Mouse (Mus musculus): ENCODE data around the gene Prickle3. TPM values are rescaled to one million over a fixed set of nuclear protein-coding genes. Genes with fewer than 3 reads are reported as not detected.
"Not testable (repeated sequence)": the region's sequence is repeated elsewhere in the genome, so short reads cannot be mapped to it uniquely, and the experiment has no call there.

Gene Prickle3
- polyA plus RNA-seq, 1 experiment from 2014 or later = 1.1 TPM

GRCm38 (mm10) chrX:7696954-7697381 is 39.9 kb downstream of the Prickle3 start, which contains the start of gene Gpkow:
TSS of gene Gpkow (plus strand) at chrX:7697131.
- Histone ChIP-seq H3K4me3 (replicated peaks) (peak within 1 kb of the TSS; percentile 71), H3K36me3 (replicated peaks) (peaks cover 25% of the 10 kb centered on the region), H3K27me3 (no peaks in the 10 kb centered on the region), H3K4me2 (peak within 1 kb of the TSS; percentile 68), H3K9ac (peak within 1 kb of the TSS; percentile 69), H3K27ac (replicated peaks) (peak within 1 kb of the TSS; percentile 74), H3K9me3 (replicated peaks) (no peaks in the 10 kb centered on the region), H3K4me1 (replicated peaks) (peaks cover 10% of the 10 kb centered on the region)
- peak; percentile 96 for ATAC-seq (ENCODE audit: insufficient read depth)
- 12% methylated on average over 33 of the region's 33 CpGs for WGBS (ENCODE audit: insufficient replicate concordance)

- ATAC-seq (ENCODE audit: insufficient read depth) = peak; percentile 19
- Histone ChIP-seq H3K27ac (replicated peaks) (0 out of 2 replicates have a peak overlapping the region, but pooled peaks have one; percentile 24), H3K4me2 (peak overlapping the region; percentile 65), H3K4me3 (replicated peaks) (peak overlapping the region; percentile 55)
- H3K9ac ChIP-seq; H3K27me3 ChIP-seq; H3K36me3 ChIP-seq (replicated peaks); H3K4me1 ChIP-seq (replicated peaks); H3K9me3 ChIP-seq (replicated peaks): not testable (repeated sequence)
- WGBS (ENCODE audit: insufficient replicate concordance) = 15% methylated on average over 6 of the region's 12 CpGs
Measured at GRCm38 (mm10) chrX:7713764-7714134, 56.7 kb downstream of the Prickle3 start.

GRCm38 (mm10) chrX:7714135-7714899 is 57.3 kb downstream of the Prickle3 start, which contains the start of gene Wdr45:
TSS of gene Wdr45 (plus strand) at chrX:7714333.
- 0 out of 2 replicates have a peak within 1 kb of the TSS, but pooled peaks have one; percentile 29 for H3K27ac ChIP-seq (replicated peaks)
- 15% methylated on average over 43 of the region's 60 CpGs for WGBS (ENCODE audit: insufficient replicate concordance)
- H3K4me3 ChIP-seq (replicated peaks) = peak within 1 kb of the TSS; percentile 55
- H3K36me3 ChIP-seq (replicated peaks); H3K9ac ChIP-seq; H3K9me3 ChIP-seq (replicated peaks); H3K4me1 ChIP-seq (replicated peaks); H3K27me3 ChIP-seq: not testable (repeated sequence)
- ATAC-seq (ENCODE audit: insufficient read depth) = peak; percentile 93
- H3K4me2 ChIP-seq = peak within 1 kb of the TSS; percentile 65

GRCm38 (mm10) chrX:7716058-7716457 is 59.0 kb downstream of the Prickle3 start:
- ATAC-seq (ENCODE audit: insufficient read depth); H3K9ac ChIP-seq; H3K4me3 ChIP-seq (replicated peaks); H3K36me3 ChIP-seq (replicated peaks); H3K27me3 ChIP-seq; H3K4me1 ChIP-seq (replicated peaks); H3K9me3 ChIP-seq (replicated peaks); H3K4me2 ChIP-seq; H3K27ac ChIP-seq (replicated peaks): not testable (repeated sequence)
- 24% methylated on average over 1 of the region's 1 CpGs for WGBS (ENCODE audit: insufficient replicate concordance)

Other genes starting within 250 kb of the Prickle3 start
- 0.02 and 0.23 TPM in 2 replicates for gene Foxp3, start 83.6 kb upstream of the Prickle3 start, polyA plus RNA-seq (2015; fragmentation: Nextera tagmentation; extraction: Ambion mirVana)
- gene Ppp1r3f, start 83.0 kb upstream of the Prickle3 start, polyA plus RNA-seq (2015; fragmentation: Nextera tagmentation; extraction: Ambion mirVana) = 0.06 and 0.21 TPM in 2 replicates
- gene Ccdc22, start 51.7 kb upstream of the Prickle3 start, polyA plus RNA-seq (2015; fragmentation: Nextera tagmentation; extraction: Ambion mirVana) = 18.0 and 19.8 TPM in 2 replicates
- 0.07 and 0.09 TPM in 2 replicates for gene Cacna1f, start 50.2 kb upstream of the Prickle3 start, polyA plus RNA-seq (2015; fragmentation: Nextera tagmentation; extraction: Ambion mirVana)
- gene Syp, start 18.8 kb upstream of the Prickle3 start, polyA plus RNA-seq (2015; fragmentation: Nextera tagmentation; extraction: Ambion mirVana) = 0.33 and 0.36 TPM in 2 replicates
- 27.5 and 28.8 TPM in 2 replicates for gene Plp2, start 14.1 kb downstream of the Prickle3 start, polyA plus RNA-seq (2015; fragmentation: Nextera tagmentation; extraction: Ambion mirVana)
- 0.09 and 0.12 TPM in 2 replicates for gene Magix, start 24.0 kb downstream of the Prickle3 start, polyA plus RNA-seq (2015; fragmentation: Nextera tagmentation; extraction: Ambion mirVana)
- gene Gpkow, start 39.9 kb downstream of the Prickle3 start, polyA plus RNA-seq (2015; fragmentation: Nextera tagmentation; extraction: Ambion mirVana) = 13.3 and 14.1 TPM in 2 replicates
- 16.0 and 17.5 TPM in 2 replicates for gene Wdr45, start 57.1 kb downstream of the Prickle3 start, polyA plus RNA-seq (2015; fragmentation: Nextera tagmentation; extraction: Ambion mirVana)
- gene Gm45208, start 65.0 kb downstream of the Prickle3 start, polyA plus RNA-seq (2015; fragmentation: Nextera tagmentation; extraction: Ambion mirVana) = 0.31 TPM in 1 of 2 replicates, not detected in the other
- 5.6 and 5.8 TPM in 2 replicates for gene Praf2, start 71.2 kb downstream of the Prickle3 start, polyA plus RNA-seq (2015; fragmentation: Nextera tagmentation; extraction: Ambion mirVana)
- gene Ccdc120, start 93.6 kb downstream of the Prickle3 start, polyA plus RNA-seq (2015; fragmentation: Nextera tagmentation; extraction: Ambion mirVana) = 0.92 and 1.5 TPM in 2 replicates
- gene Tfe3, start 105.3 kb downstream of the Prickle3 start, polyA plus RNA-seq (2015; fragmentation: Nextera tagmentation; extraction: Ambion mirVana) = 9.2 and 11.8 TPM in 2 replicates
- gene Gripap1, start 132.5 kb downstream of the Prickle3 start, polyA plus RNA-seq (2015; fragmentation: Nextera tagmentation; extraction: Ambion mirVana) = 25.5 and 27.4 TPM in 2 replicates
- 0.18 and 0.37 TPM in 2 replicates for gene Kcnd1, start 165.0 kb downstream of the Prickle3 start, polyA plus RNA-seq (2015; fragmentation: Nextera tagmentation; extraction: Ambion mirVana)
- 44.9 and 54.4 TPM in 2 replicates for gene Otud5, start 184.1 kb downstream of the Prickle3 start, polyA plus RNA-seq (2015; fragmentation: Nextera tagmentation; extraction: Ambion mirVana)
- 3.5 TPM in 2 replicates for gene Pim2, start 221.0 kb downstream of the Prickle3 start, polyA plus RNA-seq (2015; fragmentation: Nextera tagmentation; extraction: Ambion mirVana)
- 14.3 and 17.5 TPM in 2 replicates for gene Slc35a2, start 226.8 kb downstream of the Prickle3 start, polyA plus RNA-seq (2015; fragmentation: Nextera tagmentation; extraction: Ambion mirVana)
- 38.1 and 39.7 TPM in 2 replicates for gene Pqbp1, start 242.0 kb downstream of the Prickle3 start, polyA plus RNA-seq (2015; fragmentation: Nextera tagmentation; extraction: Ambion mirVana)
- gene Timm17b, start 242.1 kb downstream of the Prickle3 start, polyA plus RNA-seq (2015; fragmentation: Nextera tagmentation; extraction: Ambion mirVana) = 94.8 and 102 TPM in 2 replicates

Measured in liver, embryonic 15.5 days (tissue).